14 mouse cellular contexts compared by ENCODE assay signal in the genomic region with DNA sequence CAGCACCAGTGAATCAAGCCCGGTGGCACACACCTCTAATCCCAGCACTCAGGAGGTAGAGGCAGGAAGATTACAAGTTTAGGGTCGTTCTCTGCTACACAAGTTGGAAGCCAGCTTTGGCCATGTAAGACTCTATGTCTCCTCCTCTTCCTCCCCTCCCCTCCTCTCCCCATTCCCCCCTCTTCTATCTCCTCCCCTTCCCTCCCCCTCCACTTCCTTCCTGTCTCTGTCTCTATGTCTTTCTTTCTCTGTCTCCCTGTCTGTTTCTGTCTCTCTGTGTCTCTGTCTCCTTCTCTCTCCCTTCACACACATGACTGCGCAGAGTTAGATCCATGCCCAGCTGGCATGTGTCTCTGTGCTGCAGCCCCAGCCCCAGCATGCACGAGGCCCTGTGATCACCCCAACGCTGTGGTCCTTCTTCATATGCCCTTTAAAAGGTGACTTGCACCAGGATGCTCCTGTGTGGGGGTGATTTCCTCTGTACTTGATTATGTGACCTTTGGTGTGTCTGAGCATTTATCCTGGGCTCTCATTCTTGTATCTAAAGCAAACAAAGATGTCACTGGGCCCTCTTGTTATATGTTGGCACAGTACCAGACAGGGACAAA. TPM values are rescaled to one million over a fixed set of nuclear protein-coding genes. Genes with fewer than 3 reads are reported as not detected.
DNase-seq lines count a peak whose midpoint lies in the region; TF ChIP-seq lines count a peak whose summit lies in the region.
"Had no signal": no experiment of that assay in that cellular context is flagged by ENCODE, and none has a peak within 500 bp of the region (broad histone marks: within the 10 kb centered on the region; RNA-seq: fewer than 3 reads in every experiment).

No protein-coding gene starts in this region.

- H3K27me3 ChIP-seq in heart, embryonic 10.5 days (ENCODE audit: insufficient read depth, poor library complexity, severe bottlenecking) = no peaks in the 10 kb centered on the region
- H3K27me3 ChIP-seq: midbrain, embryonic 15.5 days; neural tube, embryonic 12.5 days had no signal

- H3K9me3 ChIP-seq in heart, embryonic 10.5 days = no peaks in the 10 kb centered on the region
- H3K9me3 ChIP-seq: midbrain, embryonic 15.5 days; neural tube, embryonic 12.5 days had no signal

- 0 out of 2 replicates have a peak overlapping the region, but pooled peaks have one; percentile 4 for H3K27ac ChIP-seq in heart, embryonic 10.5 days
- H3K27ac ChIP-seq: midbrain, embryonic 15.5 days; neural tube, embryonic 12.5 days had no signal

- intact Hi-C loops in heart, postnatal 25 days (cut with DNase I) = loop anchor here (2.0 to 5.0 kb wide), 2 partner anchors 35 to 248 kb away; no protein-coding TSS in a partner anchor

- no peak for TF ChIP-seq CTCF in brain, embryonic 14.5 days (IDR thresholded peaks at IDR 0.05; ENCODE audit: borderline replicate concordance, extremely low read depth, insufficient read depth, insufficient read length)

- no peak for DNase-seq in heart, embryonic 10.5 days (ENCODE audit: low spot score)
- no peak for DNase-seq in heart, postnatal 25 days (ENCODE audit: low spot score)
- DNase-seq in retina, postnatal 1 day = peak; percentile 22
- DNase-seq in retina, embryonic 14.5 days (ENCODE audit: low spot score) = no peak
- peak; percentile 24 for DNase-seq in brain, embryonic 14.5 days (ENCODE audit: low read depth)
- DNase-seq in thymus, postnatal 4 days = peak; percentile 32
- no peak for DNase-seq in layer of hippocampus, postnatal 25 days (ENCODE audit: extremely low spot score in 1 of 2, low spot score in 1 of 2)
- DNase-seq: lung, postnatal 4 days had no signal

- peaks cover 30% of the 10 kb centered on the region for H3K4me1 ChIP-seq in heart, embryonic 10.5 days

- no peak for TF ChIP-seq POLR2A in brain, embryonic 14.5 days (IDR thresholded peaks at IDR 0.05; ENCODE audit: borderline replicate concordance, extremely low read depth, insufficient read depth, insufficient read length, poor library complexity, severe bottlenecking)

- 59% methylated on average over 5 of the region's 5 CpGs for WGBS in heart, embryonic 10.5 days

- no peaks in the 10 kb centered on the region for H3K36me3 ChIP-seq in heart, embryonic 10.5 days
- H3K36me3 ChIP-seq: midbrain, embryonic 15.5 days; neural tube, embryonic 12.5 days had no signal

- no peak overlapping the region for H3K4me3 ChIP-seq in heart, embryonic 10.5 days
- H3K4me3 ChIP-seq: midbrain, embryonic 15.5 days; neural tube, embryonic 12.5 days had no signal

RNA-seq across cellular contexts. Expression of a gene that starts 24.4 kb away (rescaled TPM):
- polyA plus RNA-seq in heart, embryonic 10.5 days (2016; fragmentation: Nextera tagmentation; extraction: Ambion mirVana) = 10.5 and 17.5 TPM in 2 replicates
- 10 to 100 TPM; 62.9 to 66.5 TPM for total RNA-seq in heart, postnatal 25 days (2021)
- 0.05 and 0.09 TPM in 2 replicates for polyA plus RNA-seq in brain, embryonic 14.5 days (2012; rRNA removed)
- not detected for total RNA-seq in layer of hippocampus, postnatal 25 days (2021)
- total RNA-seq: granulocyte monocyte progenitor cell, adult 5-6 weeks had no signal
- polyA plus RNA-seq: kidney, embryonic 14.5 days; midbrain, embryonic 15.5 days; small intestine, adult 2 months; stomach, embryonic 14.5 days had no signal

Comparison
In these comparisons a context has a peak if more than half of its experiments do, and no peak if none do; other contexts are left out.
1. DNase-seq: peak in retina, postnatal 1 day (single experiment), brain, embryonic 14.5 days (single experiment) and thymus, postnatal 4 days (single experiment); none in heart, embryonic 10.5 days (single experiment), heart, postnatal 25 days (single experiment), retina, embryonic 14.5 days (single experiment) and layer of hippocampus, postnatal 25 days (0 of 2).
2. RNA of a gene that starts 24.4 kb away (total RNA-seq): 62.9 to 66.5 TPM in heart, postnatal 25 days; not detected in layer of hippocampus, postnatal 25 days; every median in the first group is over 10 times any median in the second.